Mouse (Mus musculus): ENCODE measurements around the gene Hcfc1r1. TPM values are rescaled to one million over a fixed set of nuclear protein-coding genes. Genes with fewer than 3 reads are reported as not detected.

Gene Hcfc1r1
- total and polyA plus RNA-seq, 2 experiments from 2014 or later, result 126 to 209 TPM

DNA sequence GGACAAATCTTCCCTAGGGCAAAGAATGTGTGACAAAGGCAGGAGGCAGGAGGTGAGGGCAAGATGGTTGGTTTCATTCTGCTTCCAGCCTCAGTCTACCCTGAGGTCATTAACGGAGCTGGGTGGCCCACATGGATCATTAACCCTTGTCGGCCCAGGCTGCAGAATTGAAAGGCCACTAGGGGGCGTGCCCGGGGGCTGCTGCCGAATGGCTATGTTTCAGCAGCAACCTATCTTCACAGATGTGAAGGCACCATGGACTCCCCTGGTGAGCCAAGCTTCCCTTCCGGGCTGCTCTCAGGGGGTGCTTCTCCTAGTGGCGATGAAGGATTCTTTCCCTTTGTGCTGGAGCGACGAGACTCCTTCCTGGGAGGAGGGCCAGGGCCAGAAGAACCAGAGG is 11.9 kb upstream of the Hcfc1r1 start:
- no peak overlapping the region for H3K9ac ChIP-seq (replicated peaks; ENCODE audit: low read length)
- ATAC-seq, result no peak

DNA sequence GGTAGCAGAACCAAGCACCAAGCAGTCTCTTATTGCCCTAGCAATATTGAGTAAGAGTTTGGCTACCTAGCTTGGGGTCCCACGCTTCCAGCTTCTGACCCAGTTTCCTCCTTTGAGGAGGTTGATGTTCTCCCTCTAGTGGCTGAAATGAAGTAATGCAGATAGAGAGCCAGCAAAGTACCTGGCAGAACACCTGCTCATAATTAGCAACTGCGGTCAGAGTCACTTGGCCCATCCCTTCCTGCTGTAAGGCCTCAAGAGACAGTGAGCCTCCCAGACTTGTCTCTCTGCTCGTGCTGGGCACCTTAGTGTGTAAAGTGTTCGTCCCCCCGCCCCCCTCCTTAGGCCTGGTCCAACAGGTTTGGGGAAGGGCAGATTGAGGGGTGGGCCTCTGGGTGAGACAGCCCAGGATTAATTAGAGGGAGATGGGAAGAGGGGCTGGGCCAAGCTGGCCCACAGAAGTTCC is 8.8 kb upstream of the Hcfc1r1 start:
- peak; percentile 85 for TF ChIP-seq CTCF (IDR thresholded peaks at IDR 0.05; ENCODE audit: low read depth)
- H3K36me3 ChIP-seq (ENCODE audit: insufficient read depth, low read length), result 0 out of 2 replicates have a peak, but pooled peaks cover 13% of the 10 kb centered on the region
- no peak overlapping the region for H3K4me2 ChIP-seq (ENCODE audit: low read depth, low read length)
- ATAC-seq, result 0 out of 2 replicates have a peak, but pooled peaks have one; percentile 6
- H3K4me3 ChIP-seq (ENCODE audit: low read length), result no peak overlapping the region
- H3K27ac ChIP-seq, result no peak overlapping the region
- DNase-seq (ENCODE audit: low spot score), result peak; percentile 73
- peaks cover 24% of the 10 kb centered on the region for H3K27me3 ChIP-seq (ENCODE audit: insufficient read depth, low read length)
- no peaks in the 10 kb centered on the region for H3K9me3 ChIP-seq (ENCODE audit: low read length)
- no peak overlapping the region for H3K9ac ChIP-seq (replicated peaks; ENCODE audit: low read length)
- WGBS, result 19% methylated on average over 5 of the region's 5 CpGs
- 0 out of 2 replicates have a peak, but pooled peaks cover 3% of the 10 kb centered on the region for H3K4me1 ChIP-seq (ENCODE audit: insufficient read depth, low read length)

More for the DNA sequence above, 11.9 kb upstream of the Hcfc1r1 start:
- Histone ChIP-seq H3K27me3 (ENCODE audit: insufficient read depth, low read length) (peaks cover 28% of the 10 kb centered on the region), H3K4me1 (ENCODE audit: insufficient read depth, low read length) (0 out of 2 replicates have a peak, but pooled peaks cover 3% of the 10 kb centered on the region), H3K4me3 (ENCODE audit: low read length) (no peak overlapping the region), H3K36me3 (ENCODE audit: insufficient read depth, low read length) (no peaks in the 10 kb centered on the region), H3K4me2 (ENCODE audit: low read depth, low read length) (no peak overlapping the region), H3K9me3 (ENCODE audit: low read length) (no peaks in the 10 kb centered on the region), H3K27ac (no peak overlapping the region)
- peak; percentile 58 for TF ChIP-seq CTCF (IDR thresholded peaks at IDR 0.05; ENCODE audit: low read depth)
- WGBS, result 2% methylated on average over 9 of the region's 9 CpGs
- DNase-seq (ENCODE audit: low spot score), result no peak

DNA sequence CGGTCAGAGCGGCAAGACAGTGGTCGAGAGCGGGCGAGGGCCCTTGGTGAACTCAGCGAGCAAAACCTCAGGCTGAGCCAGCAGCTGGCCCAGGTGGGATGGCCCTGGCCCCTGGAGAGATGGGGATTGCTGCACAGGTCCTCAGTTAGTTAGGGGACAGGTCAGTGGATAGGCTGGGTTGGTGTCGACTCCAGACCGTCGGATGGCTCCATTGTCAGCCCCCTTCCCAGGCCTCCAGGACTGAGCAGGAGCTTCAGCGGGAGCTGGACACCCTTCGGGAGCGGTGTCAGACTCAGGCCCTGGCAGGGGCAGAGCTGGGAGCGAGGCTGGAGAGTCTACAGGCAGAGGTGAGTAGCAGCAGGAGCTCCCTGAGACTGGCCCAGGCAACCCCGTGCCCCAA is 7.9 kb upstream of the Hcfc1r1 start:
- 78% methylated on average over 14 of the region's 14 CpGs for WGBS
- peaks cover 15% of the 10 kb centered on the region for H3K27me3 ChIP-seq (ENCODE audit: insufficient read depth, low read length)
- no peak for ATAC-seq

DNA sequence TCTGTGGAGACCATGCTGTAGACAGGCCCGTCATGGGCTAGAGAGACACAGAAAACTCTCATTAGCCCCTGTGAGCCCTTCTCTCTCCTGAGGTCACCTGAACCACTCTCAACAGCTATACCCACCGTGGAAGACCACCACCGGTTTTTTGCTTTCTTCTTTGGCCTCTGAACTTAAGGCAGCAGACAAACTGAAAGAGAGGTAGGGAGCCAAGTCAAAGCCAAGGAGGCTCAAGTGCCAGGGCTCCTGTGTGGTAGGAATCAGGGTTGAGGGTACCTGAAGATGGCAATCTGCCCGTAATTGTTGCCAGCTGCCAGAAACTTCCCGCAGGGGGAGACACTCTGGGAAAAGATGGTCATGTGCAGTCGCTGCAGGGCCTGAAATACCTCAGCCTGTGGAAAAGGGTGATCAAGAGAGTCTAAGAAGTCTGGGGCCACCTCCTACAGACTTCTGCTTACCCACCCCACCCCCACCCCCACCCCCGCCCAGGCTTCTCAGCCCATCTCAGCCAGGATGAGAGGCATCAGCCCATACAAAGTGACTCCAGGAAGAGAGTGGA is 2.8 kb upstream of the Hcfc1r1 start:
- 0 out of 2 replicates have a peak, but pooled peaks cover 13% of the 10 kb centered on the region for H3K36me3 ChIP-seq (ENCODE audit: insufficient read depth, low read length)
- no peak overlapping the region for H3K4me3 ChIP-seq (ENCODE audit: low read length)
- peaks cover 12% of the 10 kb centered on the region for H3K4me1 ChIP-seq (ENCODE audit: insufficient read depth, low read length)
- ATAC-seq (no peak), DNase-seq (ENCODE audit: low spot score) (no peak)
- no peak for TF ChIP-seq CTCF (IDR thresholded peaks at IDR 0.05; ENCODE audit: low read depth)
- no peak overlapping the region for H3K4me2 ChIP-seq (ENCODE audit: low read depth, low read length)
- no peak overlapping the region for H3K9ac ChIP-seq (replicated peaks; ENCODE audit: low read length)
- no peaks in the 10 kb centered on the region for H3K9me3 ChIP-seq (ENCODE audit: low read length)
- H3K27me3 ChIP-seq (ENCODE audit: insufficient read depth, low read length), result no peaks in the 10 kb centered on the region
- no peak overlapping the region for H3K27ac ChIP-seq
- WGBS, result 86% methylated on average over 7 of the region's 7 CpGs

More for the DNA sequence above, 7.9 kb upstream of the Hcfc1r1 start:
- Histone ChIP-seq H3K27ac (no peak overlapping the region), H3K9me3 (ENCODE audit: low read length) (no peaks in the 10 kb centered on the region), H3K4me3 (ENCODE audit: low read length) (no peak overlapping the region), H3K4me1 (ENCODE audit: insufficient read depth, low read length) (no peaks in the 10 kb centered on the region), H3K36me3 (ENCODE audit: insufficient read depth, low read length) (0 out of 2 replicates have a peak, but pooled peaks cover 13% of the 10 kb centered on the region), H3K4me2 (ENCODE audit: low read depth, low read length) (no peak overlapping the region), H3K9ac (replicated peaks; ENCODE audit: low read length) (no peak overlapping the region)
- no peak for TF ChIP-seq CTCF (IDR thresholded peaks at IDR 0.05; ENCODE audit: low read depth)
- DNase-seq (ENCODE audit: low spot score), result no peak

DNA sequence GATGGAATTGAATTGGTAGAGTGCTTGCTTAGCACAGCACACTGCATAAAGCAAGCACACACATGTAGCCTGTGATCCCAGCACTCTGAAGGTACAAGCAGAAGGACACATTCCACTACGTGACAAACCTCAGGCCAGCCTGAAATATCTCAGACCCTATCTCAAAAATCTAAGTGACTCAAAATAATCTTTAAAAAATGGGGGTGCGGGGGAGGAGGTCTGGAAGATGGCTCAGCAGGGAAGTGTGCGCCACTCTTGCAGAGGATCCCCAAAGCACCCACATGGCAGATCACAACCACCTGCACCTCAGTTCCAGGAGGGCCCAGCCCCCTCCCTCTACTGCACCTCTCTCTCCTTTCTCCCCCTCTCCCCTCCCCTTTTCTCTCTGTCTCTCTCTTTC is 1.9 kb upstream of the Hcfc1r1 start:
- H3K27ac ChIP-seq, result no peak overlapping the region
- H3K4me2 ChIP-seq (ENCODE audit: low read depth, low read length), result no peak overlapping the region
- no peaks in the 10 kb centered on the region for H3K27me3 ChIP-seq (ENCODE audit: insufficient read depth, low read length)
- ATAC-seq (no peak), DNase-seq (ENCODE audit: low spot score) (no peak)
- H3K4me1 ChIP-seq (ENCODE audit: insufficient read depth, low read length), result peaks cover 17% of the 10 kb centered on the region
- no peaks in the 10 kb centered on the region for H3K9me3 ChIP-seq (ENCODE audit: low read length)
- H3K36me3 ChIP-seq (ENCODE audit: insufficient read depth, low read length), result 0 out of 2 replicates have a peak, but pooled peaks cover 13% of the 10 kb centered on the region
- TF ChIP-seq CTCF (IDR thresholded peaks at IDR 0.05; ENCODE audit: low read depth), result no peak
- no peak overlapping the region for H3K9ac ChIP-seq (replicated peaks; ENCODE audit: low read length)
- H3K4me3 ChIP-seq (ENCODE audit: low read length), result no peak overlapping the region
- WGBS, result 95% methylated on average over 3 of the region's 3 CpGs

DNA sequence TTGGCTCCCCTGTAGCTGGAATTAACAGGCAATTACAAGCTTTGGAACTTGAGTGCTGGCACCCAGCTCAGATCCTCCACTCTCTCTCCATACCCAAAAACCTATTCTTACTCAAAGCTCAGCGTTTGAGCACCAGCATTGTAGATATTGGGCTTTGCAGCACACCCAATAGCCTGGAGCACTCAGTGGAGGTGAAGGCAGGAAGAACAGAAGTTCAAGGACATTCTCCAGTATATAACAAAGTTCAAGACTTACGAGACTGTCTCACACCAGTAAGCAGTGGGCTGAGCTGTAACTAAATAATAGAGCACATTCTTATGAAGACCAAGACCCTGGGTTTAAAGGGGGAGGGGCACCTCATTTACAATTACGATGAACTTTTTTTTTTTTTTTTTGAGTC is 635 bp upstream of the Hcfc1r1 start:
- WGBS, result 70% methylated on average over 3 of the region's 3 CpGs
- no peak overlapping the region; the same call in 1 of the 2 replicates for H3K9ac ChIP-seq (replicated peaks; ENCODE audit: low read length)
- no peak for ATAC-seq

More for the DNA sequence above, 635 bp upstream of the Hcfc1r1 start:
- Histone ChIP-seq H3K4me1 (ENCODE audit: insufficient read depth, low read length) (peaks cover 19% of the 10 kb centered on the region), H3K4me3 (ENCODE audit: low read length) (peak overlapping the region; percentile 66), H3K4me2 (ENCODE audit: low read depth, low read length) (peak overlapping the region; percentile 75), H3K9me3 (ENCODE audit: low read length) (no peaks in the 10 kb centered on the region), H3K36me3 (ENCODE audit: insufficient read depth, low read length) (0 out of 2 replicates have a peak, but pooled peaks cover 7% of the 10 kb centered on the region), H3K27me3 (ENCODE audit: insufficient read depth, low read length) (no peaks in the 10 kb centered on the region; the same call in 1 of the 2 replicates), H3K27ac (no peak overlapping the region)
- TF ChIP-seq CTCF (IDR thresholded peaks at IDR 0.05; ENCODE audit: low read depth), result no peak
- DNase-seq (ENCODE audit: low spot score), result no peak

Measured in hindbrain, postnatal 0 days (tissue).